Mouse (Mus musculus) CH12.LX (cell line): ENCODE results near the gene Ppp2r2d. TPM values are rescaled to one million over a fixed set of nuclear protein-coding genes. Genes with fewer than 3 reads are reported as not detected.

Experiments
- DNase-seq: peaks from one replicate; pipeline ENCODE4 v3.0.0-alpha.2; 2013; ENCODE audit errors: extremely low read depth
- H3K27ac ChIP-seq: 2 replicates; pipeline ENCODE4 v1.5.1; 2012; ENCODE audit warnings: low read depth, mild to moderate bottlenecking, control low read depth, moderate library complexity; ENCODE audit not compliant: insufficient read depth
- H3K27me3 ChIP-seq: replicated peaks from 2 replicates; pipeline ENCODE3; 2012; ENCODE audit warnings: inconsistent platforms
- H3K36me3 ChIP-seq, 2 experiments: replicated peaks in 1 of 2; 2 replicates each; pipeline versions ENCODE3 to v1.6.1; 2012; ENCODE audit warnings: inconsistent platforms in 1 of 2, low read length in 1 of 2, mild to moderate bottlenecking in 1 of 2, mixed read lengths in 1 of 2, moderate library complexity in 1 of 2; ENCODE audit not compliant: control insufficient read depth in 1 of 2, insufficient read depth in 1 of 2
- H3K4me1 ChIP-seq, 2 experiments: 2 replicates each; pipeline ENCODE4 v1.6.1; 2012; ENCODE audit warnings: inconsistent platforms in 1 of 2, moderate library complexity in 1 of 2; ENCODE audit not compliant: insufficient read depth in 2 of 2, control insufficient read depth in 1 of 2
- H3K4me2 ChIP-seq: 2 replicates; pipeline ENCODE4 v1.6.1; 2012; ENCODE audit warnings: low read depth, mild to moderate bottlenecking, control low read depth; ENCODE audit not compliant: poor library complexity, insufficient read depth, severe bottlenecking
- H3K4me3 ChIP-seq, 3 experiments: fragments of 150-350 bp in 1 of 3; sonication (generic) in 1 of 3; replicated peaks in 1 of 3; 2 replicates each; pipeline versions ENCODE3 to v1.5.1; 2011 to 2012; ENCODE audit warnings: low read depth in 2 of 3, low read length in 2 of 3, mild to moderate bottlenecking in 2 of 3, moderate library complexity in 2 of 3, control low read depth in 1 of 3, improper control_type of control experiment in 1 of 3, inconsistent platforms in 1 of 3, mixed read lengths in 1 of 3; ENCODE audit not compliant: poor library complexity in 1 of 3
- H3K79me2 ChIP-seq: replicated peaks from 2 replicates; pipeline ENCODE4 v1.6.1; 2012; ENCODE audit warnings: mild to moderate bottlenecking, moderate library complexity; ENCODE audit not compliant: control insufficient read depth, poor library complexity, insufficient read depth, severe bottlenecking; ENCODE audit errors: extremely low read depth
- H3K9ac ChIP-seq: 2 replicates; pipeline ENCODE4 v1.6.1; 2012; ENCODE audit warnings: low read depth, mild to moderate bottlenecking, control low read depth, moderate library complexity; ENCODE audit not compliant: insufficient read depth
- H3K9me3 ChIP-seq: replicated peaks from 2 replicates; pipeline ENCODE3; 2012; ENCODE audit warnings: low read length, inconsistent platforms, mixed read lengths
- BHLHE40 ChIP-seq: IDR thresholded peaks from 2 replicates; pipeline ENCODE4 v1.6.1; 2011; ENCODE audit warnings: mild to moderate bottlenecking, low read depth, low read length, improper control_type of control experiment
- CHD1 ChIP-seq: IDR thresholded peaks from 2 replicates; pipeline ENCODE4 v1.6.1; 2012; ENCODE audit warnings: low read depth, low read length, improper control_type of control experiment, inconsistent platforms
- CHD2 ChIP-seq: IDR thresholded peaks from 2 replicates; pipeline ENCODE4 v1.6.1; 2011; ENCODE audit warnings: low read length, improper control_type of control experiment
- CTCF ChIP-seq, 2 experiments: IDR thresholded peaks in 1 of 2; conservative IDR thresholded peaks in 1 of 2; 2 replicates each; pipeline ENCODE4 v1.5.1; 2011 to 2012; ENCODE audit warnings: low read depth in 2 of 2, low read length in 2 of 2, improper control_type of control experiment in 1 of 2, inconsistent platforms in 1 of 2, mild to moderate bottlenecking in 1 of 2, moderate library complexity in 1 of 2
- E2F4 ChIP-seq: IDR thresholded peaks from 2 replicates; pipeline ENCODE4 v1.6.1; 2011; ENCODE audit warnings: low read depth, low read length, improper control_type of control experiment; ENCODE audit not compliant: insufficient replicate concordance
- ELF1 ChIP-seq: IDR thresholded peaks from 2 replicates; pipeline ENCODE4 v1.6.1; 2014; ENCODE audit warnings: low read depth, mild to moderate bottlenecking, inconsistent platforms, low read length, improper control_type of control experiment
- EP300 ChIP-seq: IDR thresholded peaks from 2 replicates; pipeline ENCODE4 v1.6.1; 2011; ENCODE audit warnings: low read length, improper control_type of control experiment
- ETS1 ChIP-seq: conservative IDR thresholded peaks from 2 replicates; pipeline ENCODE4 v1.6.1; 2012; ENCODE audit warnings: low read depth, mild to moderate bottlenecking, inconsistent platforms, low read length, improper control_type of control experiment, moderate library complexity
- GABPA ChIP-seq: IDR thresholded peaks from 2 replicates; pipeline ENCODE4 v1.6.1; 2012; ENCODE audit warnings: low read depth, low read length, improper control_type of control experiment, inconsistent platforms; ENCODE audit not compliant: insufficient replicate concordance
- HCFC1 ChIP-seq: IDR thresholded peaks from 2 replicates; pipeline ENCODE4 v1.6.1; 2012; ENCODE audit warnings: low read depth, mild to moderate bottlenecking, inconsistent platforms, low read length, improper control_type of control experiment
- IRF4 ChIP-seq: IDR thresholded peaks from 2 replicates; pipeline ENCODE4 v1.6.1; 2014; ENCODE audit warnings: low read depth, mild to moderate bottlenecking, inconsistent platforms, low read length, improper control_type of control experiment
- JUN ChIP-seq: IDR thresholded peaks from 2 replicates; pipeline ENCODE4 v1.6.1; 2011; ENCODE audit warnings: low read depth, mild to moderate bottlenecking, low read length, improper control_type of control experiment, moderate library complexity; ENCODE audit not compliant: insufficient read depth
- JUND ChIP-seq: conservative IDR thresholded peaks from 2 replicates; pipeline ENCODE4 v1.6.1; 2011; ENCODE audit warnings: low read depth, low read length, improper control_type of control experiment
- KAT2A ChIP-seq: IDR thresholded peaks from 2 replicates; pipeline ENCODE4 v1.6.1; 2012; ENCODE audit warnings: low read length, improper control_type of control experiment, inconsistent platforms; ENCODE audit not compliant: insufficient replicate concordance
- MAFK ChIP-seq: IDR thresholded peaks from 2 replicates; pipeline ENCODE4 v1.6.1; 2011; ENCODE audit warnings: low read length, improper control_type of control experiment; ENCODE audit not compliant: insufficient replicate concordance
- MAX ChIP-seq: IDR thresholded peaks from 2 replicates; pipeline ENCODE4 v1.6.1; 2011; ENCODE audit warnings: low read length, improper control_type of control experiment
- MAZ ChIP-seq: IDR thresholded peaks from 2 replicates; pipeline ENCODE4 v1.6.1; 2012; ENCODE audit warnings: low read depth, mild to moderate bottlenecking, inconsistent platforms, low read length, improper control_type of control experiment, moderate library complexity
- MEF2A ChIP-seq: IDR thresholded peaks from 2 replicates; pipeline ENCODE4 v1.6.1; 2014; ENCODE audit warnings: low read depth, mild to moderate bottlenecking, inconsistent platforms, low read length, improper control_type of control experiment, borderline replicate concordance
- MXI1 ChIP-seq: IDR thresholded peaks from 2 replicates; pipeline ENCODE4 v1.6.1; 2011; ENCODE audit warnings: mild to moderate bottlenecking, low read depth, low read length, improper control_type of control experiment
- MYC ChIP-seq: IDR thresholded peaks from 2 replicates; pipeline ENCODE4 v1.6.1; 2011; ENCODE audit warnings: low read depth, mild to moderate bottlenecking, improper control_type of control experiment, low read length
- NELFE ChIP-seq: IDR thresholded peaks from 2 replicates; pipeline ENCODE4 v1.6.1; 2011; ENCODE audit warnings: low read depth, low read length, improper control_type of control experiment
- NRF1 ChIP-seq: IDR thresholded peaks from 2 replicates; pipeline ENCODE4 v1.6.1; 2014; ENCODE audit warnings: low read depth, mild to moderate bottlenecking, inconsistent platforms, low read length, improper control_type of control experiment, moderate library complexity
- PAX5 ChIP-seq: IDR thresholded peaks from 2 replicates; pipeline ENCODE4 v1.6.1; 2012; ENCODE audit warnings: low read length, inconsistent platforms, mixed read lengths
- POLR2A ChIP-seq: IDR thresholded peaks from 2 replicates; pipeline ENCODE4 v1.6.1; 2011; ENCODE audit warnings: low read depth, mild to moderate bottlenecking, improper control_type of control experiment, low read length
- POLR2AphosphoS2 ChIP-seq: IDR thresholded peaks from 2 replicates; pipeline ENCODE4 v1.6.1; 2011; ENCODE audit warnings: low read depth, low read length, improper control_type of control experiment
- RAD21 ChIP-seq: IDR thresholded peaks from 2 replicates; pipeline ENCODE4 v1.6.1; 2011; ENCODE audit warnings: low read depth, mild to moderate bottlenecking, low read length, improper control_type of control experiment, moderate library complexity
- RCOR1 ChIP-seq: conservative IDR thresholded peaks from 2 replicates; pipeline ENCODE4 v1.6.1; 2012; ENCODE audit warnings: low read depth, mild to moderate bottlenecking, inconsistent platforms, low read length, improper control_type of control experiment
- SIN3A ChIP-seq: IDR thresholded peaks from 2 replicates; pipeline ENCODE4 v1.6.1; 2012; ENCODE audit warnings: low read length, improper control_type of control experiment, inconsistent platforms
- SMC3 ChIP-seq: IDR thresholded peaks from 2 replicates; pipeline ENCODE4 v1.6.1; 2011; ENCODE audit warnings: low read depth, low read length, improper control_type of control experiment
- TBP ChIP-seq: conservative IDR thresholded peaks from 2 replicates; pipeline ENCODE4 v1.6.1; 2011; ENCODE audit warnings: low read depth, low read length, improper control_type of control experiment
- TCF12 ChIP-seq: IDR thresholded peaks from 2 replicates; pipeline ENCODE4 v1.6.1; 2014; ENCODE audit warnings: low read depth, mild to moderate bottlenecking, inconsistent platforms, low read length, improper control_type of control experiment
- UBTF ChIP-seq: IDR thresholded peaks from 2 replicates; pipeline ENCODE4 v1.6.1; 2012; ENCODE audit warnings: low read depth, mild to moderate bottlenecking, inconsistent platforms, low read length, improper control_type of control experiment, moderate library complexity
- USF1 ChIP-seq: IDR thresholded peaks from 2 replicates; pipeline ENCODE4 v1.6.1; 2014; ENCODE audit warnings: low read depth, mild to moderate bottlenecking, inconsistent platforms, low read length, improper control_type of control experiment
- USF2 ChIP-seq: conservative IDR thresholded peaks from 2 replicates; pipeline ENCODE4 v1.6.1; 2011; ENCODE audit warnings: low read depth, low read length, improper control_type of control experiment
- ZC3H11A ChIP-seq: IDR thresholded peaks from 2 replicates; pipeline ENCODE4 v1.6.1; 2012; ENCODE audit warnings: low read depth, mild to moderate bottlenecking, inconsistent platforms, low read length, improper control_type of control experiment
- ZKSCAN1 ChIP-seq: IDR thresholded peaks from 2 replicates; pipeline ENCODE4 v1.6.1; 2012; ENCODE audit warnings: low read depth, inconsistent platforms, low read length, improper control_type of control experiment, borderline replicate concordance
- ZMIZ1 ChIP-seq: IDR thresholded peaks from 2 replicates; pipeline ENCODE4 v1.6.1; 2012; ENCODE audit warnings: low read depth, mild to moderate bottlenecking, inconsistent platforms, low read length, improper control_type of control experiment
- ZNF384 ChIP-seq: IDR thresholded peaks from 2 replicates; pipeline ENCODE4 v1.6.1; 2012; ENCODE audit warnings: low read depth, low read length, improper control_type of control experiment, inconsistent platforms
- dilution Hi-C: fragments of 300-500 bp; cut with MboI; formaldehyde crosslinking; loops from 2 replicates; pipeline ENCODE4 v1.14.3; 2020; ENCODE audit warnings: low sequenced_read_pairs; ENCODE audit not compliant: extremely low pct_unique_long_range_greater_than_20kb, extremely low pct_ligation_motif_present
- in situ Hi-C: fragments of 300-500 bp; cut with MboI; formaldehyde crosslinking; loops from 3 replicates; pipeline ENCODE4 v1.14.3; 2019; ENCODE audit warnings: low sequenced_read_pairs, low pct_ligation_motif_present, low pct_unique_long_range_greater_than_20kb, mixed read lengths
- polyA plus RNA-seq: library from polyadenylated mRNA; unstranded; fragments of >175 nt; gene quantifications from 2 replicates; pipeline ENCODE4 v1.2.1, GENCODE M21; 2012; ENCODE audit warnings: low read depth; ENCODE audit not compliant: insufficient read length
- total RNA-seq, 2 experiments: library from RNA; depleted of rRNA; stranded (reverse); fragments of 300-350 nt in 1 of 2; fragments of >200 nt in 1 of 2; gene quantifications; 2 replicates each; pipeline ENCODE4 v1.2.3; 2012 to 2014

The Ppp2r2d gene
- total and polyA plus RNA-seq, 3 experiments = 24.3 to 54.1 (median 46.0) TPM

GRCm38 (mm10) chr7:138909277-138910192, 63.7 kb downstream of the Ppp2r2d start, which contains the start of gene Bnip3:
Gene Bnip3, minus strand, starts transcription at chr7:138909519.
- H3K27me3 ChIP-seq = peaks cover 18% of the 10 kb centered on the region
- peaks cover 12 to 39% of the 10 kb centered on the region in 2 experiments for H3K4me1 ChIP-seq
- no peaks in the 10 kb centered on the region for H3K79me2 ChIP-seq
- TF ChIP-seq MXI1 (no peak), MAFK (no peak), ELF1 (peak; percentile 27; the same call in 1 of the 2 replicates), GABPA (no peak), UBTF (no peak), MEF2A (no peak; the same call in 1 of the 2 replicates), NELFE (peak; percentile 38), JUN (no peak), USF1 (no peak), ZKSCAN1 (no peak), EP300 (no peak), RAD21 (no peak), ZNF384 (no peak), CTCF (conservative IDR thresholded peaks at IDR 0.05 in 1 of 2, IDR thresholded peaks at IDR 0.05 in 1 of 2; ENCODE audit: low read depth in 2 of 2, low read length in 2 of 2) (no peak), KAT2A (no peak), TBP (no peak), IRF4 (no peak), ETS1 (0 out of 2 replicates have a peak, but pooled peaks have one; percentile 50), ZC3H11A (no peak), CHD2 (no peak), HCFC1 (no peak; the same call in 1 of the 2 replicates), E2F4 (no peak), ZMIZ1 (peak; percentile 34; the same call in 1 of the 2 replicates), JUND (no peak), CHD1 (no peak), POLR2A (peak; percentile 39), BHLHE40 (peak; percentile 99), USF2 (no peak), TCF12 (peak; percentile 66), MAZ (peak; percentile 85), POLR2AphosphoS2 (no peak), PAX5 (no peak), MAX (0 out of 2 replicates have a peak, but pooled peaks have one; percentile 33), MYC (no peak), SMC3 (no peak), NRF1 (peak; percentile 78), SIN3A (no peak), RCOR1 (no peak; the same call in 1 of the 2 replicates)
- H3K4me3 ChIP-seq = peak within 1 kb of the TSS; percentile 57 to 95 (median 93)
- peak within 1 kb of the TSS; percentile 25 for H3K27ac ChIP-seq
- peak within 1 kb of the TSS; percentile 69 for H3K9ac ChIP-seq
- dilution Hi-C loops (no loop called here), in situ Hi-C loops (no loop called here)
- H3K36me3 ChIP-seq = no peaks in the 10 kb centered on the region
- peak; percentile 88 for DNase-seq
- H3K4me2 ChIP-seq = peak within 1 kb of the TSS; percentile 91
- no peaks in the 10 kb centered on the region for H3K9me3 ChIP-seq
